Mouse (Mus musculus): ENCODE results near the gene Plac1. TPM values are rescaled to one million over a fixed set of nuclear protein-coding genes. Genes with fewer than 3 reads are reported as not detected.
A peak's percentile ranks its signal among the peaks of the same experiment; 100 is the strongest.
"Not testable (repeated sequence)": the region's sequence is repeated elsewhere in the genome, so short reads cannot be mapped to it uniquely, and the experiment has no call there.

Plac1 gene
- polyA plus RNA-seq (2012; rRNA removed): not detected in 2 replicates

- Histone ChIP-seq H3K36me3 (ENCODE audit: control insufficient read depth, insufficient read depth, low read length) (no peaks in the 10 kb centered on the region), H3K27me3 (ENCODE audit: control insufficient read depth, insufficient read depth, low read length) (no peaks in the 10 kb centered on the region), H3K4me1 (ENCODE audit: control insufficient read depth, insufficient read depth, insufficient read length) (no peaks in the 10 kb centered on the region), H3K27ac (ENCODE audit: insufficient read depth, low read length) (no peak within 1 kb of the TSS), H3K4me3 (ENCODE audit: extremely low read depth, insufficient read depth, insufficient read length) (no peak within 1 kb of the TSS)
- 75% methylated on average over 4 of the region's 4 CpGs for WGBS
- no peak for DNase-seq (ENCODE audit: low read depth in 1 of 2, low spot score in 2 of 2)
- TF ChIP-seq POLR2A (IDR thresholded peaks at IDR 0.05; ENCODE audit: low read depth, low read length) (no peak), CTCF (IDR thresholded peaks at IDR 0.05; ENCODE audit: extremely low read depth, insufficient read depth, insufficient read length, insufficient replicate concordance) (no peak)
Measured at GRCm38 (mm10) chrX:53240011-53240410, at the start of gene Plac1. Gene Plac1, minus strand, starts transcription at chrX:53240111.

- H3K4me1 ChIP-seq (ENCODE audit: control insufficient read depth, insufficient read depth, insufficient read length): no peaks in the 10 kb centered on the region
- H3K36me3 ChIP-seq (ENCODE audit: control insufficient read depth, insufficient read depth, low read length): no peaks in the 10 kb centered on the region
- TF ChIP-seq POLR2A (IDR thresholded peaks at IDR 0.05; ENCODE audit: low read depth, low read length) (no peak), CTCF (IDR thresholded peaks at IDR 0.05; ENCODE audit: extremely low read depth, insufficient read depth, insufficient read length, insufficient replicate concordance) (no peak)
- 85% methylated on average over 5 of the region's 5 CpGs for WGBS
- H3K27ac ChIP-seq (ENCODE audit: insufficient read depth, low read length): no peak overlapping the region
- H3K4me3 ChIP-seq (ENCODE audit: extremely low read depth, insufficient read depth, insufficient read length): no peak overlapping the region
- DNase-seq (ENCODE audit: low read depth in 1 of 2, low spot score in 2 of 2): no peak
- no peaks in the 10 kb centered on the region for H3K27me3 ChIP-seq (ENCODE audit: control insufficient read depth, insufficient read depth, low read length)
Measured at GRCm38 (mm10) chrX:53287924-53288323, 48.0 kb upstream of the Plac1 start.

GRCm38 (mm10) chrX:53273124-53273523, 33.2 kb upstream of the Plac1 start, which contains the start of gene Fam122c:
Gene Fam122c, plus strand, starts transcription at chrX:53273424.
- no peak for DNase-seq (ENCODE audit: low read depth in 1 of 2, low spot score in 2 of 2)
- no peak within 1 kb of the TSS for H3K4me3 ChIP-seq (ENCODE audit: extremely low read depth, insufficient read depth, insufficient read length)
- 0 out of 2 replicates have a peak, but pooled peaks cover 4% of the 10 kb centered on the region for H3K4me1 ChIP-seq (ENCODE audit: control insufficient read depth, insufficient read depth, insufficient read length)
- WGBS: 50% methylated on average over 1 of the region's 1 CpGs
- no peak within 1 kb of the TSS for H3K27ac ChIP-seq (ENCODE audit: insufficient read depth, low read length)
- H3K27me3 ChIP-seq (ENCODE audit: control insufficient read depth, insufficient read depth, low read length): no peaks in the 10 kb centered on the region
- H3K36me3 ChIP-seq (ENCODE audit: control insufficient read depth, insufficient read depth, low read length): no peaks in the 10 kb centered on the region
- no peak for TF ChIP-seq POLR2A (IDR thresholded peaks at IDR 0.05; ENCODE audit: low read depth, low read length)
- TF ChIP-seq CTCF (IDR thresholded peaks at IDR 0.05; ENCODE audit: extremely low read depth, insufficient read depth, insufficient read length, insufficient replicate concordance): no peak

GRCm38 (mm10) chrX:53271628-53272027, 31.7 kb upstream of the Plac1 start:
- H3K27ac ChIP-seq (ENCODE audit: insufficient read depth, low read length); H3K36me3 ChIP-seq (ENCODE audit: control insufficient read depth, insufficient read depth, low read length); DNase-seq (ENCODE audit: low read depth in 1 of 2, low spot score in 2 of 2); H3K27me3 ChIP-seq (ENCODE audit: control insufficient read depth, insufficient read depth, low read length); H3K4me3 ChIP-seq (ENCODE audit: extremely low read depth, insufficient read depth, insufficient read length); H3K4me1 ChIP-seq (ENCODE audit: control insufficient read depth, insufficient read depth, insufficient read length): not testable (repeated sequence)
- WGBS: 70% methylated on average over 3 of the region's 3 CpGs

GRCm38 (mm10) chrX:53270063-53270432, 30.1 kb upstream of the Plac1 start:
- H3K4me3 ChIP-seq (ENCODE audit: extremely low read depth, insufficient read depth, insufficient read length): peak overlapping the region; percentile 46
- no peaks in the 10 kb centered on the region for H3K36me3 ChIP-seq (ENCODE audit: control insufficient read depth, insufficient read depth, low read length)
- WGBS: 27% methylated on average over 10 of the region's 10 CpGs
- no peak for TF ChIP-seq POLR2A (IDR thresholded peaks at IDR 0.05; ENCODE audit: low read depth, low read length)
- no peak for TF ChIP-seq CTCF (IDR thresholded peaks at IDR 0.05; ENCODE audit: extremely low read depth, insufficient read depth, insufficient read length, insufficient replicate concordance)
- H3K27ac ChIP-seq (ENCODE audit: insufficient read depth, low read length): no peak overlapping the region
- H3K4me1 ChIP-seq (ENCODE audit: control insufficient read depth, insufficient read depth, insufficient read length): 0 out of 2 replicates have a peak, but pooled peaks cover 4% of the 10 kb centered on the region
- no peaks in the 10 kb centered on the region for H3K27me3 ChIP-seq (ENCODE audit: control insufficient read depth, insufficient read depth, low read length)
- peak in 1 of 2 experiments; percentile 2 for DNase-seq (ENCODE audit: low read depth in 1 of 2, low spot score in 2 of 2)

GRCm38 (mm10) chrX:53269289-53270062, 29.6 kb upstream of the Plac1 start, which contains the start of gene Fam122b:
Gene Fam122b, minus strand, starts transcription at chrX:53269805.
- peak within 1 kb of the TSS; percentile 72 for H3K4me3 ChIP-seq (ENCODE audit: extremely low read depth, insufficient read depth, insufficient read length)
- H3K27me3 ChIP-seq (ENCODE audit: control insufficient read depth, insufficient read depth, low read length): no peaks in the 10 kb centered on the region
- 0 out of 2 replicates have a peak, but pooled peaks cover 4% of the 10 kb centered on the region for H3K4me1 ChIP-seq (ENCODE audit: control insufficient read depth, insufficient read depth, insufficient read length)
- peak; percentile 81 to 85 for DNase-seq (ENCODE audit: low read depth in 1 of 2, low spot score in 2 of 2)
- no peak within 1 kb of the TSS; the same call in 1 of the 2 replicates for H3K27ac ChIP-seq (ENCODE audit: insufficient read depth, low read length)
- no peaks in the 10 kb centered on the region for H3K36me3 ChIP-seq (ENCODE audit: control insufficient read depth, insufficient read depth, low read length)
- 22% methylated on average over 40 of the region's 40 CpGs for WGBS
- TF ChIP-seq CTCF (IDR thresholded peaks at IDR 0.05; ENCODE audit: extremely low read depth, insufficient read depth, insufficient read length, insufficient replicate concordance) (no peak), POLR2A (IDR thresholded peaks at IDR 0.05; ENCODE audit: low read depth, low read length) (peak; percentile 13; the same call in 1 of the 2 replicates)

- DNase-seq (ENCODE audit: low read depth in 1 of 2, low spot score in 2 of 2): peak in 1 of 2 experiments; percentile 4
Measured at GRCm38 (mm10) chrX:53268856-53269255, 28.9 kb upstream of the Plac1 start.

More at GRCm38 (mm10) chrX:53268856-53269255, 28.9 kb upstream of the Plac1 start:
- H3K27me3 ChIP-seq (ENCODE audit: control insufficient read depth, insufficient read depth, low read length): no peaks in the 10 kb centered on the region
- WGBS: 38% methylated on average over 10 of the region's 10 CpGs
- peak overlapping the region; percentile 72; the same call in 1 of the 2 replicates for H3K4me3 ChIP-seq (ENCODE audit: extremely low read depth, insufficient read depth, insufficient read length)
- no peak overlapping the region for H3K27ac ChIP-seq (ENCODE audit: insufficient read depth, low read length)
- H3K4me1 ChIP-seq (ENCODE audit: control insufficient read depth, insufficient read depth, insufficient read length): 0 out of 2 replicates have a peak, but pooled peaks cover 4% of the 10 kb centered on the region
- no peaks in the 10 kb centered on the region for H3K36me3 ChIP-seq (ENCODE audit: control insufficient read depth, insufficient read depth, low read length)
- TF ChIP-seq CTCF (IDR thresholded peaks at IDR 0.05; ENCODE audit: extremely low read depth, insufficient read depth, insufficient read length, insufficient replicate concordance) (no peak), POLR2A (IDR thresholded peaks at IDR 0.05; ENCODE audit: low read depth, low read length) (no peak)

All from spleen, adult 2 months (tissue).